Mouse (Mus musculus) midbrain, embryonic 11.5 days (tissue): Measurements from ENCODE around the gene Gm10722. TPM values are rescaled to one million over a fixed set of nuclear protein-coding genes. Genes with fewer than 3 reads are reported as not detected.
"Not testable (repeated sequence)": the region's sequence is repeated elsewhere in the genome, so short reads cannot be mapped to it uniquely, and the experiment has no call there.

Source experiments
- ATAC-seq: fragments of 200-750 bp; cut with Nextera tagmentation; 2 replicates; pipeline ENCODE4 v1.8.0; 2017; ENCODE audit warnings: moderate TSS enrichment, moderate library complexity; ENCODE audit not compliant: low FRiP score
- DNase-seq: peaks from one replicate; pipeline ENCODE4 v3.0.0; 2015; ENCODE audit warnings: low spot score; ENCODE audit errors: missing footprints
- H3K27ac ChIP-seq: fragments of 300-500 bp; sonication (generic); 2 replicates; pipeline ENCODE4 v1.5.1; 2014; ENCODE audit warnings: low read depth, low read length
- H3K27me3 ChIP-seq: fragments of 300-500 bp; sonication (generic); 2 replicates; pipeline ENCODE4 v1.6.1; 2014; ENCODE audit warnings: mild to moderate bottlenecking, low read length, moderate library complexity, mixed read lengths; ENCODE audit not compliant: control insufficient read depth, insufficient read depth
- H3K36me3 ChIP-seq: fragments of 300-500 bp; sonication (generic); 2 replicates; pipeline ENCODE4 v1.6.1; 2014; ENCODE audit warnings: mild to moderate bottlenecking, low read length, moderate library complexity, mixed read lengths; ENCODE audit not compliant: control insufficient read depth, insufficient read depth
- H3K4me1 ChIP-seq: fragments of 300-500 bp; sonication (generic); 2 replicates; pipeline ENCODE4 v1.6.1; 2014; ENCODE audit warnings: low read length; ENCODE audit not compliant: control insufficient read depth, insufficient read depth
- H3K4me2 ChIP-seq: fragments of 300-500 bp; sonication (generic); 2 replicates; pipeline ENCODE4 v1.6.1; 2014; ENCODE audit warnings: mild to moderate bottlenecking, moderate library complexity
- H3K4me3 ChIP-seq: fragments of 300-500 bp; sonication (generic); 2 replicates; pipeline ENCODE4 v1.5.1; 2014; ENCODE audit warnings: low read depth, low read length
- H3K9ac ChIP-seq: fragments of 300-500 bp; sonication (generic); 2 replicates; pipeline ENCODE4 v1.6.1; 2014; ENCODE audit warnings: low read length
- H3K9me3 ChIP-seq: fragments of 300-500 bp; sonication (generic); 2 replicates; pipeline ENCODE4 v1.6.1; 2016; ENCODE audit warnings: low read length; ENCODE audit not compliant: control insufficient read depth
- WGBS: fragments of 180-500 bp; shearing (Covaris S2); extraction: QIAGEN DNeasy Blood & Tissue Kit; methylation state at CpG from one replicate; pipeline ENCODE4 v1.1.7; 2014; 5-methylcytosine and 5-hydroxymethylcytosine counted together
- polyA plus RNA-seq: library from polyadenylated mRNA; unstranded; fragments of >200 nt; fragmentation: Nextera tagmentation; extraction: Ambion mirVana; gene quantifications from 2 replicates; pipeline ENCODE4 v1.2.1, GENCODE M21; 2014

The Gm10722 gene
- polyA plus RNA-seq, 1 experiment from 2014 or later = not detected

DNA sequence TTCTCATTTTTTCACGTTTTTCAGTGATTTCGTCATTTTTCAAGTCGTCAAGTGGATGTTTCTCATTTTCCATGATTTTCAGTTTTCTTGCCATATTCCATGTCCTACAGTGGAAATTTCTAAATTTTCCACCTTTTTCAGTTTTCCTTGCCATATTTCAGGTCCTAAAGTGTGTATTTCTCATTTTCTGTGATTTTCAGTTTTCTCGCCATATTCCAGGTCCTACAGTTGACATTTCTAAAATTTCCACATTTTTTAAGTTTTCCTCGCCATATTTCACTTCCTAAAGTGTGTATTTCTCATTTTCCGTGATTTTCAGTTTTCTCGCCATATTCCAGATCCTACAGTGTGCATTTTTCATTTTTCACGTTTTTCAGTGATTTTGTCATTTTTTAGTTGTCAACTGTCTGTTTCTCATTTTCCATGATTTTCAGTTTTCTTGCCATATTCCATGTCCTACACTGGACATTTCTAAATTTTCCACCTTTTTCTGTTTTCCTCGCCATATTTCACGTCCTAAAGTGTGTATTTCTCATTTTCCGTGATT, 12.1 kb downstream of the Gm10722 start, which contains the start of gene Gm10721:
Gene Gm10721, plus strand, starts transcription at position 408 of the 547 bp plus-strand sequence.
- not testable (repeated sequence) for H3K4me1 ChIP-seq, DNase-seq, H3K36me3 ChIP-seq, H3K9me3 ChIP-seq, H3K27me3 ChIP-seq, H3K9ac ChIP-seq, H3K27ac ChIP-seq, H3K4me3 ChIP-seq, H3K4me2 ChIP-seq
- WGBS = no CpG with 5 or more reads among the region's 11 CpGs
- peak; percentile 58 for ATAC-seq

GRCm38 (mm10) chr9:3015354-3015753, 14.6 kb downstream of the Gm10722 start, which contains the start of gene Gm10720:
Gm10720 (plus strand) TSS chr9:3015654.
- DNase-seq, H3K9me3 ChIP-seq, H3K27ac ChIP-seq, H3K4me3 ChIP-seq, H3K36me3 ChIP-seq, H3K4me2 ChIP-seq, H3K4me1 ChIP-seq, H3K27me3 ChIP-seq, H3K9ac ChIP-seq, ATAC-seq: not testable (repeated sequence)
- WGBS = 55% methylated on average over 4 of the region's 9 CpGs

- H3K27ac ChIP-seq = not testable (repeated sequence)
Measured at GRCm38 (mm10) chr9:3015896-3016295, 15.2 kb downstream of the Gm10722 start.

DNA sequence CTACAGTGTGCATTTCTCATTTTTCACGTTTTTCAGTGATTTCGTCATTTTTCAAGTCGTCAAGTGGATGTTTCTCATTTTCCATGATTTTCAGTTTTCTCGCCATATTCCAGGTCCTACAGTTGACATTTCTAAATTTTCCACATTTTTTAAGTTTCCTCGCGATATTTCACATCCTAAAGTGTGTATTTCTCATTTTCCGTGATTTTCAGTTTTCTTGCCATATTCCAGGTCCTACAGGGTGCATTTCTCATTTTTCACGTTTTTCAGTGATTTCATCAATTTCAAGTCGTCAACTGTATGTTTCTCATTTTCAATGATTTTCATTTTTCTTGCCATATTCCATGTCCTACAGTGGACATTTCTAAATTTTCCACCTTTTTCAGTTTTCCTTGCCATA, 16.4 kb downstream of the Gm10722 start, which contains the start of gene Gm10719:
Gene Gm10719, plus strand, starts transcription at position 301 of the 400 bp plus-strand sequence.
- not testable (repeated sequence) for H3K4me1 ChIP-seq, H3K27ac ChIP-seq, ATAC-seq, H3K4me2 ChIP-seq, H3K9ac ChIP-seq, H3K4me3 ChIP-seq, H3K36me3 ChIP-seq, H3K9me3 ChIP-seq, H3K27me3 ChIP-seq, DNase-seq
- no CpG with 5 or more reads among the region's 9 CpGs for WGBS

More at GRCm38 (mm10) chr9:3015896-3016295, 15.2 kb downstream of the Gm10722 start:
- not testable (repeated sequence) for H3K4me3 ChIP-seq, H3K9me3 ChIP-seq, H3K36me3 ChIP-seq, DNase-seq, H3K27me3 ChIP-seq, H3K4me2 ChIP-seq, H3K4me1 ChIP-seq, ATAC-seq, H3K9ac ChIP-seq
- 78% methylated on average over 4 of the region's 6 CpGs for WGBS

DNA sequence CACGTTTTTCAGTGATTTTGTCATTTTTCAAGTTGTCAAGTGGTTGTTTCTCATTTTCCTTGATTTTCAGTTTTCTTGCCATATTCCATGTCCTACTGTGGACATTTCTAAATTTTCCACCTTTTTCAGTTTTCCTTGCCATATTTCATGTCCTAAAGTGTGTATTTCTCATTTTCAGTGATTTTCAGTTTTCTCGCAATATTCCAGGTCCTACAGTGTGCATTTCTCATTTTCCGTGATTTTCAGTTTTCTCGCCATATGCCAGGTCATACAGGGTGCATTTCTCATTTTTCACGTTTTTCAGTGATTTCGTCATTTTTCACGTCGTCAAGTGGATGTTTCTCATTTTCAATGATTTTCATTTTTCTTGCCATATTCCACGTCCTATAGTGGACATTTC, 18.2 kb downstream of the Gm10722 start:
- H3K36me3 ChIP-seq, H3K27me3 ChIP-seq, H3K4me3 ChIP-seq, H3K4me1 ChIP-seq, H3K9me3 ChIP-seq, H3K27ac ChIP-seq, H3K4me2 ChIP-seq, DNase-seq, ATAC-seq, H3K9ac ChIP-seq: not testable (repeated sequence)
- WGBS = 63% methylated on average over 9 of the region's 9 CpGs

- not testable (repeated sequence) for H3K4me1 ChIP-seq, H3K9ac ChIP-seq, H3K27ac ChIP-seq, H3K9me3 ChIP-seq, H3K27me3 ChIP-seq, H3K36me3 ChIP-seq, H3K4me3 ChIP-seq, DNase-seq, H3K4me2 ChIP-seq
- 75% methylated on average over 11 of the region's 19 CpGs for WGBS
- ATAC-seq = peak; percentile 60
Measured at GRCm38 (mm10) chr9:3019835-3020727, 19.4 kb downstream of the Gm10722 start.

- not testable (repeated sequence) for H3K4me1 ChIP-seq, H3K9ac ChIP-seq, ATAC-seq, H3K36me3 ChIP-seq, H3K4me3 ChIP-seq, H3K4me2 ChIP-seq, H3K9me3 ChIP-seq, H3K27ac ChIP-seq, H3K27me3 ChIP-seq
- 68% methylated on average over 9 of the region's 13 CpGs for WGBS
- peak; percentile 84 for DNase-seq
Measured at GRCm38 (mm10) chr9:3022316-3023008, 21.7 kb downstream of the Gm10722 start.

- H3K9me3 ChIP-seq, H3K27ac ChIP-seq, H3K4me2 ChIP-seq, H3K27me3 ChIP-seq, H3K4me1 ChIP-seq, H3K9ac ChIP-seq, DNase-seq, H3K36me3 ChIP-seq, ATAC-seq, H3K4me3 ChIP-seq: not testable (repeated sequence)
- 73% methylated on average over 9 of the region's 13 CpGs for WGBS
Measured at GRCm38 (mm10) chr9:3023312-3023984, 22.7 kb downstream of the Gm10722 start, which contains the start of gene Gm10718. Gm10718 (plus strand) TSS chr9:3023547.
